Mouse (Mus musculus) embryonic facial prominence, embryonic 11.5 days (tissue): ENCODE results near the gene Ilf3. TPM values are rescaled to one million over a fixed set of nuclear protein-coding genes. Genes with fewer than 3 reads are reported as not detected.

Experiments
- ATAC-seq: fragments of 200-750 bp; cut with Nextera tagmentation; replicated peaks from 2 replicates; pipeline ENCODE4 v1.8.0; 2017; ENCODE audit warnings: low read depth; ENCODE audit not compliant: insufficient number of reproducible peaks, low FRiP score, low TSS enrichment
- DNase-seq: peaks from one replicate; pipeline ENCODE4 v3.0.0-alpha.2; 2015; ENCODE audit warnings: low spot score
- H3K27ac ChIP-seq: fragments of 300-500 bp; sonication (generic); replicated peaks from 2 replicates; pipeline ENCODE4 v1.5.1; 2014; ENCODE audit warnings: mild to moderate bottlenecking, low read depth, low read length, control low read depth
- H3K27me3 ChIP-seq: fragments of 300-500 bp; sonication (generic); 2 replicates; pipeline ENCODE4 v1.6.1; 2014; ENCODE audit warnings: mild to moderate bottlenecking, low read length, moderate library complexity, mixed read lengths; ENCODE audit not compliant: control insufficient read depth, insufficient read depth
- H3K36me3 ChIP-seq: fragments of 300-500 bp; sonication (generic); replicated peaks from 2 replicates; pipeline ENCODE4 v1.6.1; 2014; ENCODE audit warnings: low read depth, mild to moderate bottlenecking, low read length, moderate library complexity, mixed read lengths; ENCODE audit not compliant: control insufficient read depth, insufficient read depth
- H3K4me1 ChIP-seq: fragments of 300-500 bp; sonication (generic); 2 replicates; pipeline ENCODE4 v1.6.1; 2014; ENCODE audit warnings: low read length, mixed read lengths; ENCODE audit not compliant: control insufficient read depth, insufficient read depth
- H3K4me2 ChIP-seq: fragments of 300-500 bp; sonication (generic); 2 replicates; pipeline ENCODE4 v1.6.1; 2014; ENCODE audit warnings: low read depth, mild to moderate bottlenecking, control low read depth, low read length, moderate library complexity
- H3K4me3 ChIP-seq: fragments of 300-500 bp; sonication (generic); 2 replicates; pipeline ENCODE4 v1.5.1; 2014; ENCODE audit warnings: low read depth, low read length, control low read depth
- H3K9ac ChIP-seq: fragments of 300-500 bp; sonication (generic); replicated peaks from 2 replicates; pipeline ENCODE4 v1.6.1; 2014; ENCODE audit warnings: mild to moderate bottlenecking, control low read depth, low read length
- H3K9me3 ChIP-seq: fragments of 300-500 bp; sonication (generic); replicated peaks from 2 replicates; pipeline ENCODE4 v1.6.1; 2016; ENCODE audit warnings: mild to moderate bottlenecking, low read length, inconsistent platforms, mixed read lengths; ENCODE audit not compliant: control insufficient read depth
- WGBS: fragments of 180-500 bp; shearing (Covaris S2); extraction: QIAGEN DNeasy Blood & Tissue Kit; methylation state at CpG from one replicate; pipeline ENCODE4 v1.1.7; 2014; 5-methylcytosine and 5-hydroxymethylcytosine counted together
- polyA plus RNA-seq: library from polyadenylated mRNA; unstranded; fragments of >200 nt; fragmentation: Nextera tagmentation; extraction: Ambion mirVana; gene quantifications from 2 replicates; pipeline ENCODE4 v1.2.1, GENCODE M21; 2014

The Ilf3 gene
- polyA plus RNA-seq, 1 experiment from 2014 or later = 256 TPM

DNA sequence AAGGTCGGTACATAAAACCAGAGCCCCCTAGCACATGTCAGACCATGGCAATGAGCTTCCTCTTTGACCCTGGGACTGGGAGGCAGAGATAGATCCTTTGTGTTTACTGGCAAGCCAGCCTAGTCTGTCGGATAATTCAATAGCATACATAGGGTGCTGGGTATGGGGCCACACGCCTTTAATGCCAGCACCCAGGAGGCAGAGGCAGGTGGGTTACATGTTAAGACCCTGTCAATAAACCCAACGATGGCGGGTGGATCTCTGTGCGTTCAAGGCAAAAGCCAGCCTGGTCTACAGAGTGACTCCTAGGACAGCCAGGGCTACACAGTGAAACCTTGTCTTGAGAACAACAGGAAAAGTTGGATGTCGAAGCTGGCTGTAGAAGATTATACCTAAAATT, 41.0 kb downstream of the Ilf3 start:
- 78% methylated on average over 7 of the region's 7 CpGs for WGBS
- Histone ChIP-seq H3K9me3 (no peaks in the 10 kb centered on the region), H3K4me3 (no peak overlapping the region), H3K36me3 (peaks cover 18% of the 10 kb centered on the region), H3K9ac (no peak overlapping the region), H3K4me1 (no peaks in the 10 kb centered on the region), H3K27ac (no peak overlapping the region), H3K27me3 (no peaks in the 10 kb centered on the region), H3K4me2 (no peak overlapping the region)
- ATAC-seq (no peak), DNase-seq (no peak)

DNA sequence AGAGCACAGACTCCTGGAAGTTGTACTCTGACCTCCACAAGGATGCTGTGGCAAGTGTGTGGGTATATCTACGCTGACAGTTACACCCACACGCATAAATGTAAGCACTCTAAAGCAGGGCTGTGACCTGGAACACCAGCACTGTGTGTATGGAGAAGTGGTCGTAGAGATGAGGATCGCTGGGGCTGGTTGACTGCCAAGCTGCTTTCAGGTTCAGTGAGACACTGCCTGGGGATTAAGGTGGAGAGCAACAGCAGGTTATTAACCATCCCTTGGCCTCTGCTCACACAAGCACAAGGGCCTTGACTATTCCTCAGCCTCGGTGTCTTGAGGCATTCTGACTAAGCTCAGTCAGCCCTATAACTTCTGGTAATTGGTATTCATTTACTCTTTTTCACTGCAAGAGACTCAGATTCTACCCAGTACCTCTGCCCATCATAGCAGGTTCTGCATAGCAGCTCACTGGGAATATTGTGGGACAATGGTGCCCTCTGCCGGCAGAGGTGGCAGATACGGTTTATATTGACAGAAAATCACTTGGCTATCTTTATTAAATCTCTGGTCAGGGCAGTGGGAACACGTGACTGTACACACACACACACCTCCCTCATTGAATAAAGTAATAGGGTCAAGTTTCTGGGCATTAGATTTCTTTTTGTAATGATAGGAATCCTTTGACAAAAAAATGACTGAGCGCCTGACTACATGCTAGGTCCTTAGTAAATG, 42.1 kb downstream of the Ilf3 start:
- H3K36me3 ChIP-seq = peaks cover 13% of the 10 kb centered on the region
- DNase-seq (peak; percentile 83), ATAC-seq (no peak)
- no peaks in the 10 kb centered on the region for H3K4me1 ChIP-seq
- H3K4me3 ChIP-seq = no peak overlapping the region
- no peak overlapping the region for H3K9ac ChIP-seq
- H3K27me3 ChIP-seq = no peaks in the 10 kb centered on the region
- H3K27ac ChIP-seq = no peak overlapping the region
- no peaks in the 10 kb centered on the region for H3K9me3 ChIP-seq
- H3K4me2 ChIP-seq = no peak overlapping the region
- WGBS = 36% methylated on average over 9 of the region's 9 CpGs

DNA sequence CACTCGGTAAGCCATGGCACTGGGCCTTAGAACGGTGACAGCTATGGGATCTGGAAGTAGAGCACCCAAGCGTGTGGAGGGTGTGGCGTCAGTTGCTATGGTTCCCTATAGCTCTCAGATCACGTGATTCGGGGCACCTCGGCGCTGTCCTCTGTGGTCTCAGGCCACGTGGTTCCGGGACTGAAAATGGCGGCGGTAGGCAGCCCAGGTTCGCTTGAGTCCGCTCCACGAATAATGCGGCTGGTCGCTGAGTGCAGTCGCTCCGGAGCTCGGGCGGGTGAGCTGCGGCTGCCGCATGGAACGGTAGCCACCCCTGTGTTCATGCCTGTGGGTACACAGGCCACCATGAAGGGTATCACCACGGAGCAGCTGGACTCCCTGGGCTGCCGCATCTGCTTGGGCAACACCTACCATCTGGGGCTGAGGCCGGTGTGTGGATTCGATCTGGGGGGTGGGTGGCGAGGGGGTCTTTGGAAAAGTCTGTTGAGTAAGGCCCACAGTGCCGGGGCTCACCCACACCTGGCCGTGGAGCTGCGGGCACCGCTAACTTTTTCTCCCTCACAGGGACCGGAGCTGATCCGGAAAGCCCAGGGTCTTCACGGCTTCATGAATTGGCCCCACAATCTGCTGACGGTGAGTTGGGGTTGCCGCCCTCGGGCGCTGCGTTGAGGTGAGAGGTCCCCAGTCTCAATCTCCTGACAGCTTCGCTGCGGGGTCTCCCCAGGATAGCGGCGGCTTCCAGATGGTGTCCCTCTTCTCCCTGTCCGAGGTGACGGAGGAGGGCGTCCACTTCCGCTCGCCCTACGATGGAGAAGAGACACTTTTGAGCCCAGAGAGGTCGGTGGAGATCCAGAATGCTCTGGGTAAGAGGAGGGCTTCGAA, 44.2 kb downstream of the Ilf3 start, which contains the start of gene Qtrt1:
Gene Qtrt1, plus strand, starts transcription at position 169 of the 882 bp plus-strand sequence.
- Histone ChIP-seq H3K4me1 (no peaks in the 10 kb centered on the region), H3K27me3 (no peaks in the 10 kb centered on the region), H3K4me2 (peak within 1 kb of the TSS; percentile 89), H3K9me3 (no peaks in the 10 kb centered on the region), H3K4me3 (peak within 1 kb of the TSS; percentile 67), H3K36me3 (no peaks in the 10 kb centered on the region), H3K27ac (no peak within 1 kb of the TSS), H3K9ac (peak within 1 kb of the TSS; percentile 82)
- DNase-seq (peak; percentile 94), ATAC-seq (peak; percentile 93)
- WGBS = 2% methylated on average over 53 of the region's 53 CpGs

GRCm38 (mm10) chr9:21417866-21418265, 50.2 kb downstream of the Ilf3 start:
- no peaks in the 10 kb centered on the region for H3K27me3 ChIP-seq
- ATAC-seq (no peak), DNase-seq (no peak)
- 93% methylated on average over 2 of the region's 2 CpGs for WGBS
- peaks cover 4% of the 10 kb centered on the region; the same call in 1 of the 2 replicates for H3K36me3 ChIP-seq
- no peaks in the 10 kb centered on the region for H3K4me1 ChIP-seq
- no peak overlapping the region for H3K4me3 ChIP-seq
- no peak overlapping the region for H3K27ac ChIP-seq
- H3K9ac ChIP-seq = no peak overlapping the region
- no peaks in the 10 kb centered on the region for H3K9me3 ChIP-seq
- no peak overlapping the region for H3K4me2 ChIP-seq

- H3K4me1 ChIP-seq = no peaks in the 10 kb centered on the region
- no peak overlapping the region for H3K9ac ChIP-seq
- WGBS = 88% methylated on average over 2 of the region's 2 CpGs
- no peaks in the 10 kb centered on the region for H3K27me3 ChIP-seq
- H3K36me3 ChIP-seq = peaks cover 4% of the 10 kb centered on the region; the same call in 1 of the 2 replicates
- DNase-seq = no peak
- H3K4me2 ChIP-seq = no peak overlapping the region
- no peaks in the 10 kb centered on the region for H3K9me3 ChIP-seq
- H3K27ac ChIP-seq = no peak overlapping the region
- no peak overlapping the region for H3K4me3 ChIP-seq
- ATAC-seq = no peak
These were observed 52.0 kb downstream of the Ilf3 start for GRCm38 (mm10) chr9:21419646-21420045.

DNA sequence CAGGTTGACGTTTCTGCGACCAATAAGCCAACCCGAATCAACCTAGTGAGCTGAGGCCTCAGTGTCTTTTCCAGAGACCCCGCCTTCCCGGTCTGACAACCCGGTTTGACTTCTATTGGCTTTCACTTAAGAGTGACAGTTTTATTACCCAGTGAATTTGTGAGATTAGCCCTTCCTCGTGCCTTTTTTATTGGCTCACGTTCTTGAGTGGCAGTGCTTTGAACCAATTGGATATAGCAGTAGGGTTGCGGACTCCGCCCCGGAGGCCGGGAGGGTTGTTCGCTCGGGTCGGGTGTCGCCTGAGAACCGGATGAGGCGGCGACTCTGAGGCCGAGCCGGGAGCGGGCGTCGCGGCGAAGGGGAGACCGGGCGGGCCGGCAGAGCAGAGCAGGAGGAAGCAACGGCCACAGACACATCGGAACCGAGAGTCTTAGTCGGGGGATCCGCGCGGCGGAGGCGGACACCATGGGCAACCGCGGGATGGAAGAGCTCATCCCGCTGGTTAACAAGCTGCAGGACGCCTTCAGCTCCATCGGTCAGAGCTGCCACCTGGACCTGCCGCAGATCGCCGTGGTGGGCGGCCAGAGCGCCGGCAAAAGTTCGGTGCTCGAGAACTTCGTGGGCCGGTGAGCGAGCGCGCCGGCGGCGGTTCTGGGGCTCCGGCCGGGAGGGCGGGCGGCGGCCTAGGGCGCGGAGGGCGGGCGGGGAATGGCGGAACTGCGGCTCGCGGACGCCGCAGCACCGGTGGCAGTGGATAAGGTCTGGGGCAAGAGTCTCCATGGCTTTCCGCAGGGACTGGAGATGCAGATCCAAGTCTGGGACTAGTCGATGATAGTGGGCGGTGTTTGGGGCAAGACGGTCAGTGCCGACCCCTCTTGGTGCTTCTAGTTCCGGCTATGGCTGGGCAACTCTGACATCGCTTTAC, 57.2 kb downstream of the Ilf3 start, which contains the start of gene Dnm2:
Gene Dnm2, plus strand, starts transcription at position 278 of the 925 bp plus-strand sequence.
- DNase-seq (peak; percentile 99), ATAC-seq (peak; percentile 98)
- under 1% methylated on average over 82 of the region's 82 CpGs for whole genome bisulfite sequencing
- Histone ChIP-seq H3K4me3 (peak within 1 kb of the TSS; percentile 94), H3K4me1 (peaks cover 4% of the 10 kb centered on the region; the same call in 1 of the 2 replicates), H3K9ac (peak within 1 kb of the TSS; percentile 81), H3K36me3 (no peaks in the 10 kb centered on the region), H3K4me2 (peak within 1 kb of the TSS; percentile 74), H3K27ac (peak within 1 kb of the TSS; percentile 57), H3K9me3 (no peaks in the 10 kb centered on the region), H3K27me3 (no peaks in the 10 kb centered on the region)

- H3K9ac ChIP-seq = peak overlapping the region; percentile 81
- WGBS = 12% methylated on average over 6 of the region's 6 CpGs
- H3K4me2 ChIP-seq = peak overlapping the region; percentile 74
- no peaks in the 10 kb centered on the region for H3K9me3 ChIP-seq
- ATAC-seq (no peak), DNase-seq (no peak)
- no peak overlapping the region for H3K27ac ChIP-seq
- peak overlapping the region; percentile 94 for H3K4me3 ChIP-seq
- no peaks in the 10 kb centered on the region for H3K36me3 ChIP-seq
- H3K27me3 ChIP-seq = no peaks in the 10 kb centered on the region
- H3K4me1 ChIP-seq = peaks cover 4% of the 10 kb centered on the region; the same call in 1 of the 2 replicates
These were observed 57.9 kb downstream of the Ilf3 start for GRCm38 (mm10) chr9:21425556-21425945.
